Mouse (Mus musculus): Measurements from ENCODE around the gene Cldn15.

DNA sequence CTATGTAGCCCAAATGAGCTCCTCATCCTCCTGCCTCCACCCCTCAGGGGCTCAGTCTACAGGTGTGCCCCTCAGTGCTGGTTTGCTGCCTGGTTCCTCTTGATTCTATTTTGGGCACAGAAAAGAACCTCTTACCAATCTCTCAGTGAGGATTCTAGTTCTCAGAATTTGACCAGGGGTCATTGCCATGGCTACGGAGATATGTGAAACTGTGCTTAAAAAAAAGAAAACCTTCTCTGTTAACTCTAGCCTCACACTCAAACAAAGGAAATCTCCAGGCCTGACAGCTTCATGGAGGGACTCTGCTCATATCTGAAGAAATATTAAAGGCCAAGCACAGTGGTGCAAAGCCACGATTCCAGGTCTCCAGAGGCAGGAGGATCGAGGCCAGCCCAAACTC is 23.6 kb upstream of the Cldn15 start:
- TF ChIP-seq USF1 (IDR thresholded peaks at IDR 0.05; ENCODE audit: low read depth) (no peak), MYOD1 (IDR thresholded peaks at IDR 0.05; ENCODE audit: control insufficient read depth, insufficient read length, low read depth) (no peak), CTCF (IDR thresholded peaks at IDR 0.05; ENCODE audit: control insufficient read depth, insufficient read depth, insufficient read length) (no peak)

Measured in C2C12 (cell line).